Mouse (Mus musculus) limb, embryonic 10.5 days (tissue): ENCODE results near the gene Sema6d. TPM values are rescaled to one million over a fixed set of nuclear protein-coding genes. Genes with fewer than 3 reads are reported as not detected.

Experiments
- DNase-seq: peaks from one replicate; pipeline ENCODE4 v3.0.0-alpha.2; 2017; ENCODE audit warnings: low spot score
- H3K27ac ChIP-seq: fragments of 300-500 bp; sonication (generic); 2 replicates; pipeline ENCODE4 v1.5.1; 2016; ENCODE audit warnings: mild to moderate bottlenecking
- H3K27me3 ChIP-seq: fragments of 300-500 bp; sonication (generic); 2 replicates; pipeline ENCODE4 v1.6.1; 2016; ENCODE audit warnings: low read depth, mild to moderate bottlenecking; ENCODE audit not compliant: poor library complexity, severe bottlenecking
- H3K36me3 ChIP-seq: fragments of 300-500 bp; sonication (generic); 2 replicates; pipeline ENCODE4 v1.6.1; 2016; ENCODE audit warnings: mild to moderate bottlenecking, moderate library complexity
- H3K4me1 ChIP-seq: fragments of 300-500 bp; sonication (generic); 2 replicates; pipeline ENCODE4 v1.6.1; 2016
- H3K4me3 ChIP-seq: fragments of 300-500 bp; sonication (generic); 2 replicates; pipeline ENCODE4 v1.5.1; 2016; ENCODE audit warnings: mild to moderate bottlenecking, moderate library complexity
- H3K9me3 ChIP-seq: fragments of 300-500 bp; sonication (generic); replicated peaks from 2 replicates; pipeline ENCODE4 v1.6.1; 2016; ENCODE audit warnings: mild to moderate bottlenecking
- WGBS: fragments of 180-500 bp; shearing (Covaris S2); methylation state at CpG from one replicate; pipeline ENCODE4 v1.1.7; 2016; 5-methylcytosine and 5-hydroxymethylcytosine counted together
- polyA plus RNA-seq: library from polyadenylated mRNA; unstranded; fragments of >200 nt; fragmentation: Nextera tagmentation; extraction: Ambion mirVana; gene quantifications from 2 replicates; pipeline ENCODE4 v1.2.1, GENCODE M21; 2016

Gene Sema6d
- polyA plus RNA-seq, 1 experiment from 2014 or later, result 4.5 TPM

GRCm38 (mm10) chr2:124201493-124201892 lies 111.7 kb downstream of the Sema6d start:
- Histone ChIP-seq H3K4me3 (no peak overlapping the region), H3K36me3 (no peaks in the 10 kb centered on the region), H3K9me3 (no peaks in the 10 kb centered on the region), H3K27me3 (no peaks in the 10 kb centered on the region), H3K4me1 (peaks cover 7% of the 10 kb centered on the region; the same call in 1 of the 2 replicates), H3K27ac (no peak overlapping the region)
- WGBS, result 92% methylated on average over 5 of the region's 5 CpGs
- no peak for DNase-seq

- H3K4me3 ChIP-seq, result no peak overlapping the region
- H3K9me3 ChIP-seq, result no peaks in the 10 kb centered on the region
- no peaks in the 10 kb centered on the region for H3K27me3 ChIP-seq
- H3K4me1 ChIP-seq, result peaks cover 7% of the 10 kb centered on the region; the same call in 1 of the 2 replicates
- 44% methylated on average over 4 of the region's 4 CpGs for WGBS
- no peak overlapping the region for H3K27ac ChIP-seq
- no peaks in the 10 kb centered on the region for H3K36me3 ChIP-seq
- DNase-seq, result no peak
Measured at GRCm38 (mm10) chr2:124202475-124202990, 112.8 kb downstream of the Sema6d start.

- H3K9me3 ChIP-seq, result no peaks in the 10 kb centered on the region
- H3K27me3 ChIP-seq, result no peaks in the 10 kb centered on the region
- H3K36me3 ChIP-seq, result no peaks in the 10 kb centered on the region
- DNase-seq, result no peak
- H3K27ac ChIP-seq, result no peak overlapping the region
- H3K4me1 ChIP-seq, result peaks cover 16% of the 10 kb centered on the region
- 88% methylated on average over 5 of the region's 5 CpGs for WGBS
- no peak overlapping the region for H3K4me3 ChIP-seq
Measured at GRCm38 (mm10) chr2:124205811-124206210, 116.0 kb downstream of the Sema6d start.

DNA sequence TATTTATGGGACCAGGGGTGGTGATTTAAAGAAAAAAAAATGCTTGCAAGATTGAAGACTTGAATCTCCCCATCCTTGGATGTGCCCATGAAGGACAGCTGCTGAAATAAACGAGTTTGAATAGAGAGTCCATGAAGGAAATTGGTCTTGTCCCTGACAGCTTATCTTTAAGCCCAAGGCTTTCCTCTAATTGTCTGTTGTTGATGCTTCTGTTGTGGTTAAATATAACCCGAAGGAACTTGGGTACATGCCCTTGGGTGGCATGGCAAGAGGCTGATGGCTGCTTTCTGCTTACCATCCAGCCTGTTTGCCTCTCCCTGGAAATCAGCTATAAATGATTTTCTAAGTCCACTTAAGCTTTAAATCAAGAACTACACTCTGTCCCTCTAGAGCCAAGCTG lies 118.5 kb downstream of the Sema6d start:
- no peak overlapping the region for H3K4me3 ChIP-seq
- no peak overlapping the region for H3K27ac ChIP-seq
- no peaks in the 10 kb centered on the region for H3K9me3 ChIP-seq
- no peaks in the 10 kb centered on the region for H3K36me3 ChIP-seq
- DNase-seq, result no peak
- 69% methylated on average over 2 of the region's 2 CpGs for WGBS
- H3K4me1 ChIP-seq, result peaks cover 9% of the 10 kb centered on the region
- H3K27me3 ChIP-seq, result no peaks in the 10 kb centered on the region

DNA sequence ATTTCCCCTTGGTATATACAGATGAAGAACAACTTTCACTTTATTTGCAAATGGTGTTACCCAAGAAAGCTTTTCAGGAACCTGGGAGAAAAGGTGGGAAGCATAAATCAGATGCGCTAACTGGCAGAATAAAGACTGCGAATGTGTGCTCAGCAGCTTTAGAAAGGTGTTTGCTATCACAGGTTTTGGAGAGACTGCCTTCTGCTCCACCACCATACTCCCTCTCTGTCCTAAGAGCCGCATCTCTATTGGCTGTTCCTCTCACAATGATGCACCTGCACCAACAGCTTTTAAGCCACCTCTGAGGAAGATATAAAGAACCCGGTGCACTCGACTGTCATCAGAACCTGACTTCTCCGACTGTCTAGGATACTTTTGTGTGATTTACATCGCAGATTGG lies 133.8 kb downstream of the Sema6d start:
- Histone ChIP-seq H3K9me3 (no peaks in the 10 kb centered on the region), H3K27ac (no peak overlapping the region), H3K27me3 (no peaks in the 10 kb centered on the region), H3K36me3 (no peaks in the 10 kb centered on the region), H3K4me1 (no peaks in the 10 kb centered on the region), H3K4me3 (no peak overlapping the region)
- 84% methylated on average over 7 of the region's 7 CpGs for WGBS
- DNase-seq, result no peak

DNA sequence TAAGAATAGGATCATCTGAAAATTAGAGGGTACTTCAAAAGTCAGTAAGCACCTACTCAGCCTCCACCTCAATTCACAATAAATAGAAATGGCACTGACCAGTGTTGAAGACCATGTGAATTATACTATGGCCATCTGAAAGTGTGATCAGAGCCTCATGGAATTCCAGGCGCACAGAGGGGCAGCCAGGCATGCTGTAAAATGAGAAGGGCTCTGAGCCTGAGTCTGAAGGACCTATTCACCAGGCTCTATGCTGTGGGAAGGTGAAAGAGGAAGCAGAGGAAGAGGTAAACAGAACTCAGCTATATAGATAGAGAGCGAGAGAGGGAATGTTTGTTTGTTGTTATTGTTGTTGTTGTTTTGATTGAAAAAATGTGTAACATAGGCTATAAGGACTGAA lies 134.6 kb downstream of the Sema6d start:
- Histone ChIP-seq H3K27me3 (no peaks in the 10 kb centered on the region), H3K9me3 (no peaks in the 10 kb centered on the region), H3K36me3 (no peaks in the 10 kb centered on the region), H3K4me3 (no peak overlapping the region), H3K27ac (no peak overlapping the region), H3K4me1 (no peaks in the 10 kb centered on the region)
- 66% methylated on average over 2 of the region's 2 CpGs for WGBS
- DNase-seq, result no peak

DNA sequence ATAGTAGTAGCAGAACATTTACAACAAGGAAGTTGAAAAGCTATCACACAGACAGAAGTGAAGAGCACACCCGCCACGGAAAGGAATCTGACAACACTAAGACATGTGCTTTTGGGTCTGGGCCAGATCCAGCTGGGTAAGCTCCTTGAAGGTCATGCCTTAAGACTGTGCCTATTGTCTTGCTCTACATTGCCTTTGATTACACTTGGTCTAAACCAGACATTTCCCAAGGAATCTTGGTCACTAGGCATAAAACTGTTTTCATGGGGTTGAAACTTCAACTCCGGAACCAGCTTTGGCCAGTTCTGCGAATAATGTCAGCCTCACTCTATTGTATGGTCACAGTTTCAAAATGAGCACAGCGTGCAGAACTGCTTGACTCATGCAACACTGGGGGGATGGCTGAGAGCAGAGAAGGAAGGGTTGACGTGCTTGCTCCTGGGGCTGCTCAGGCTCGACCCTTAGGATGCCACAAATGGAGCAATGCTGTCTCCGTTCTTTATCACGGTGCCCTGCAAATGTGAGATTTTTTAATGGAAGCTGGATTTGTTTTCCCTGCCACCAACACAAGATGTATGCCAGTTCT lies 145.0 kb downstream of the Sema6d start:
- 87% methylated on average over 9 of the region's 9 CpGs for WGBS
- no peaks in the 10 kb centered on the region for H3K27me3 ChIP-seq
- no peaks in the 10 kb centered on the region for H3K36me3 ChIP-seq
- H3K9me3 ChIP-seq, result no peaks in the 10 kb centered on the region
- DNase-seq, result no peak
- H3K4me1 ChIP-seq, result peaks cover 8% of the 10 kb centered on the region
- H3K27ac ChIP-seq, result no peak overlapping the region
- H3K4me3 ChIP-seq, result no peak overlapping the region

- Histone ChIP-seq H3K9me3 (no peaks in the 10 kb centered on the region), H3K4me3 (no peak overlapping the region), H3K27ac (no peak overlapping the region), H3K4me1 (peaks cover 8% of the 10 kb centered on the region), H3K27me3 (no peaks in the 10 kb centered on the region), H3K36me3 (no peaks in the 10 kb centered on the region)
- DNase-seq, result no peak
- 43% methylated on average over 6 of the region's 6 CpGs for WGBS
Measured at GRCm38 (mm10) chr2:124235237-124236055, 145.7 kb downstream of the Sema6d start.

- 97% methylated on average over 1 of the region's 1 CpGs for WGBS
- no peaks in the 10 kb centered on the region for H3K27me3 ChIP-seq
Measured at GRCm38 (mm10) chr2:124236831-124237230, 147.1 kb downstream of the Sema6d start.

DNA sequence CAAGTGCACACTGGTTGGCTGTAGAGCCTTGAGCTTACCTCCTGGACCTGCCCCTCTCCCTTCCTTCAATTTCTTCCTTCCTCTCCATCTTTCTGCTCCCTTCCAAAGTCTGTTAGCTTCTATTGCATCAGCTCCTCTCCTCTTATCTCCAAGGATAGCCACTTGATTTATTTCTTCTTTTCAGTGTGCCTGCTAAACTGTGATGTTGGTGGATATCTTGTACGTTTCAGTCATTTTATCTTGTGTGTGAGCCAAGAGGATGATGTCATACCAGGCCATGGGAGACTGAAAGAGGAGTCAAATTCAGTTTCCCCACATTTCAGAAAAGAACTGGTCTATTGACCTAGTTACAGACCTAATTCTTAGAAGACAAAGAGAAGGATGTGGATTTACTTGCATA lies 153.8 kb downstream of the Sema6d start:
- no peaks in the 10 kb centered on the region for H3K9me3 ChIP-seq
- no peak overlapping the region for H3K4me3 ChIP-seq
- H3K4me1 ChIP-seq, result no peaks in the 10 kb centered on the region
- H3K36me3 ChIP-seq, result no peaks in the 10 kb centered on the region
- no peaks in the 10 kb centered on the region for H3K27me3 ChIP-seq
- no peak overlapping the region for H3K27ac ChIP-seq
- WGBS, result 72% methylated on average over 1 of the region's 1 CpGs
- no peak for DNase-seq

More at GRCm38 (mm10) chr2:124236831-124237230, 147.1 kb downstream of the Sema6d start:
- H3K4me3 ChIP-seq, result no peak overlapping the region
- H3K9me3 ChIP-seq, result no peaks in the 10 kb centered on the region
- DNase-seq, result no peak
- peaks cover 8% of the 10 kb centered on the region for H3K4me1 ChIP-seq
- H3K36me3 ChIP-seq, result no peaks in the 10 kb centered on the region
- H3K27ac ChIP-seq, result no peak overlapping the region

DNA sequence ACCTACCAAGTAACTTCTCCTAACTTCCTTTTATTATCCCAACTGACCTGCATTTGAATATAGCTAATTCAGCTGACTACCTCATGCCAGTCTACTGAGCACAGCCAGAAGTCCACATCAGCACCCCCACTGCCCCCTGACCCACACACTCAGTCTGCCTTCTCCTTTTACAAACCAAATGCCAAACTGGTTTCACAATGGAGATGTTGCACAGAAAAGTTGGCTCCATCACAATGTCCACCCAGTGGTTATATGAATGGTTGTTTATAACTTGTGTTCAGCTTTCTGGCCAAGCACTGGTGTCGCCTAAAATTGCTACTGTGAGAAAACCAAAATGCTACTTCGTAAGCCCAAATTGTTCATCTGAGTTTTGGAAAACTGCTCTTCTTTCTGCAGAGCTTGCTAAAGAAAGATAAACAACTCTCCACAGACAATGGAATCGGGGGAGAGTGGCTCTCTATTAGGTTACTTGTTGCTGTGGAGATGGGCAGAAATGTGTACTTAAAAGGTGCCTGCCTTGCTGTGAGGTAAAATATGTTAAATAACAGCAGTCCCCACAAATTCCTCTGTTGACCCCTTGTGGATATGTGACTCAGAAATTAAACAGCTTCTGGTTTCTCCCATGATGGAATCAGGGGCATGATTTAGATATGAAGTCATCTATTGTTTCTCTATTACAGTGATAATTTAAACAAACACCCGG lies 154.9 kb downstream of the Sema6d start:
- H3K27ac ChIP-seq, result no peak overlapping the region
- no peaks in the 10 kb centered on the region for H3K9me3 ChIP-seq
- 86% methylated on average over 4 of the region's 4 CpGs for WGBS
- DNase-seq, result no peak
- H3K36me3 ChIP-seq, result no peaks in the 10 kb centered on the region
- no peak overlapping the region for H3K4me3 ChIP-seq
- no peaks in the 10 kb centered on the region for H3K4me1 ChIP-seq
- no peaks in the 10 kb centered on the region for H3K27me3 ChIP-seq

- H3K27me3 ChIP-seq, result no peaks in the 10 kb centered on the region
Measured at GRCm38 (mm10) chr2:124258108-124258507, 168.3 kb downstream of the Sema6d start.

GRCm38 (mm10) chr2:124264309-124264708 lies 174.5 kb downstream of the Sema6d start:
- no peaks in the 10 kb centered on the region for H3K9me3 ChIP-seq
- DNase-seq, result no peak
- no peaks in the 10 kb centered on the region for H3K36me3 ChIP-seq
- no peak overlapping the region for H3K27ac ChIP-seq
- no peaks in the 10 kb centered on the region for H3K27me3 ChIP-seq
- 84% methylated on average over 3 of the region's 3 CpGs for WGBS
- H3K4me1 ChIP-seq, result no peaks in the 10 kb centered on the region
- H3K4me3 ChIP-seq, result no peak overlapping the region

More at GRCm38 (mm10) chr2:124258108-124258507, 168.3 kb downstream of the Sema6d start:
- peaks cover 5% of the 10 kb centered on the region; the same call in 1 of the 2 replicates for H3K4me1 ChIP-seq
- H3K36me3 ChIP-seq, result no peaks in the 10 kb centered on the region
- no peak for DNase-seq
- no peak overlapping the region for H3K4me3 ChIP-seq
- no peaks in the 10 kb centered on the region for H3K9me3 ChIP-seq
- H3K27ac ChIP-seq, result no peak overlapping the region
- WGBS, result 34% methylated on average over 1 of the region's 1 CpGs
